Mouse (Mus musculus) gastrocnemius, adult 2 months (tissue): ENCODE data around the gene Olfr975. TPM values are rescaled to one million over a fixed set of nuclear protein-coding genes. Genes with fewer than 3 reads are reported as not detected.
"Not testable (repeated sequence)": the region's sequence is repeated elsewhere in the genome, so short reads cannot be mapped to it uniquely, and the experiment has no call there.

Source experiments
- DNase-seq: peaks from one replicate; pipeline ENCODE4 v3.0.0; 2022
- H3K27ac ChIP-seq: fragments of 200-600 bp; 2 replicates; pipeline ENCODE4 v1.8.1; 2022; ENCODE audit warnings: mild to moderate bottlenecking
- H3K4me3 ChIP-seq: fragments of 200-600 bp; 2 replicates; pipeline ENCODE4 v1.8.1; 2022; ENCODE audit warnings: mild to moderate bottlenecking, moderate library complexity
- CTCF ChIP-seq: fragments of 200-600 bp; IDR thresholded peaks from 2 replicates; pipeline ENCODE4 v1.8.1; 2022; ENCODE audit warnings: antibody characterized with exemption, mild to moderate bottlenecking, moderate library complexity
- intact Hi-C: fragments of 180-260 bp; cut with DNase I; formaldehyde crosslinking; loops from one replicate; pipeline ENCODE4 v1.15.1; 2025
- long read RNA-seq, 2 experiments: library from polyadenylated mRNA; stranded (forward); transcript quantifications; one replicate each; pipeline ENCODE4 v2.0.0; 2021
- total RNA-seq, 2 experiments: library from RNA; stranded (reverse); gene quantifications; 2 replicates each; pipeline ENCODE4 v1.2.3; 2021

Gene Olfr975
- not detected for total RNA-seq
- long read RNA-seq, experiment 1: 0 reads
- long read RNA-seq, experiment 2: 0 reads

- H3K27ac ChIP-seq: no peak within 1 kb of the TSS
- intact Hi-C loops: no loop called here
Measured at GRCm38 (mm10) chr9:39951946-39952345, at the start of gene Olfr975. TSS of gene Olfr975 (minus strand) at chr9:39952046.

DNA sequence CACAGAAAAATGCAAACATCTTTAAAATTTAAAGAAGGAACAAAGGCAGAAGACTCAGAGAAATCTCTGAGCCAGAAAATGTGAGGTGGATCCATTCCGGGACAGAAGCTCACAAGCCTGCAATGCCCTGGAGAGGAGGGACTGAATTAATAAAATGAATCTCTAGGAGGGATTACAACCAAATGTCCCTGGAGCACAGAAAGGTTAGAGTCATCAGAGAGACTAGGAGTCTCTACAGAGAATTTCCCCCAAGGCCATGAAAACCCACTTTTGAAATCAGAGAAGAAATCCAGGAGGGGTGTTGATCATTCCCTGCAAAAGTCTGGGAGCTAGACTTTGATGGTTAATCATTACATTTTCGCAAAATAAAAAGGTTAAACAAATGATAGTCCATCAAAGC is 40.0 kb upstream of the Olfr975 start, which contains the start of gene Olfr978:
Olfr978 (plus strand) TSS at position 301 of the 400 bp plus-strand sequence.
- intact Hi-C loops: no loop called here
- DNase-seq: no peak
- no peak within 1 kb of the TSS for H3K27ac ChIP-seq
- H3K4me3 ChIP-seq: no peak within 1 kb of the TSS
- TF ChIP-seq CTCF: no peak

More at GRCm38 (mm10) chr9:39951946-39952345, at the start of gene Olfr975:
- TF ChIP-seq CTCF: no peak
- no peak for DNase-seq
- H3K4me3 ChIP-seq: no peak within 1 kb of the TSS

DNA sequence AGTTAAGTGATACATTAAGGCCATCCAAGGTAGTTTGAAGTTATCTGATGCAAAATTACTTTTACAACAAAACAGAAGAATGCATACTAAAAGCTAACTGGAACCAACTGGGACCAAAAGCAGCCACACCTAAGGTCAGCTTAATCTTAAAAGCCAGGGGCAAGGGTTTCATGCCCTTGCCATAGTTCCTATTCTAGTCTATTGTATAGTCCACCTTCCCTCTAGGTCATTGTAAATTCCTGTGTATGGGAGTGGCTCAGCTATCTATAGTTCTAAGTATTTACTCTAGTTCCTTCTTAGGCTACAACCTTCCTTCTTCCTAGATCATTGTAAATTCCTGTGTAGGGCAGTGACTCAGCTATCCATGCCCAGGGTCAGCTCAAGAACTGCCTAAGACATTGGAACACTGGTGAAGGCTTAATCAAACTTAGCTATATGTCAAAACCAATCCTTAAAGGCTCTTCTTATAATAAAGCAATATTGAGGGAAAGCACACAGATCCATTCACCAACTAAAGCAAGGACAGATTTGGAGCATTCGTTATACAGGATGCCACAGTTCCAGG is 24.8 kb upstream of the Olfr975 start:
- intact Hi-C loops, H3K27ac ChIP-seq, H3K4me3 ChIP-seq, DNase-seq: not testable (repeated sequence)

DNA sequence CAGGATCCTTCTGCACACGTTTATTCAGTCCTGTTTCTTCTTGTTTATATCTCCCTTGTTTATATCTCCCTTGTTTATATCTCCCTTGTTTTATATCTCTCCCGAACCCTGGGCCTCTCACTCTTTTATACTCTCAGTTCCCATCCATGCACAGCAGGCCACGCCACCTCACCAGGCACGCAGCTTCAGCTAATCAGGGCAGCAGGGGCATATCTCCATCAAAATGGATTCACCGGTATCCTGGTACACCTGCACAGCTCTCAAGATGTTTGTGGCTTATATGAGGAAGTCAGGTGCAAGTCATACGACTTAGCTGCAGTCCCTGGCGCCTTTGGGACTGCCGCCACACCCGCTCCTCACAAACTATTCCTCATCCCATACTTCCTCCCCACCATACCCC is 9.2 kb upstream of the Olfr975 start, which contains the start of gene Olfr976:
Olfr976 (minus strand) TSS at position 101 of the 400 bp plus-strand sequence.
- DNase-seq, H3K27ac ChIP-seq, H3K4me3 ChIP-seq, intact Hi-C loops: not testable (repeated sequence)

- DNase-seq: no peak
- Histone ChIP-seq H3K27ac (no peak within 1 kb of the TSS), H3K4me3 (no peak within 1 kb of the TSS)
- no peak for TF ChIP-seq CTCF
- intact Hi-C loops: no loop called here
Measured at GRCm38 (mm10) chr9:39937201-39937600, 14.6 kb downstream of the Olfr975 start, which contains the start of gene Olfr974. TSS of gene Olfr974 (plus strand) at chr9:39937501.

DNA sequence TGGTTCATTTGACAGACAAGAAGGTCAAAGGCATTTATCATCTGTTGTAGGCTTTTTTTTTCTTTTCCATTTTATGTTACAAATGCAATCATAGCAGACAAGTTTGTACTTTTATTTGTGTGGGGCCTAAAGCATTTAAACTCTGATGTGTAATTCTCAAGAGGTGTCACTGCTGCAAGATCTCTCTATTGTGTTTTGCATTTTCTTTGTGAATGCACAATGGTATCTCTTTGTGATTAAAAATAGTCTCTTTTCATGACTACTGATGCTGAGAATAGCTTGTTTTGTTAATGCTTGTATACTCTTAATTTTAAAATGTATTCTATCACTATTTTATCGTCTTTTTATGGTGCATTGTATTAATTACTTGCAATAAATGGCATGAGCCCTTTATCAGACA is 23.0 kb downstream of the Olfr975 start:
- DNase-seq, intact Hi-C loops, H3K4me3 ChIP-seq, H3K27ac ChIP-seq: not testable (repeated sequence)

- intact Hi-C loops, DNase-seq, H3K27ac ChIP-seq, H3K4me3 ChIP-seq: not testable (repeated sequence)
Measured at GRCm38 (mm10) chr9:39927975-39928836, 23.6 kb downstream of the Olfr975 start.

- TF ChIP-seq CTCF: no peak
- no peak for DNase-seq
- Histone ChIP-seq H3K27ac (no peak overlapping the region), H3K4me3 (no peak overlapping the region)
- intact Hi-C loops: no loop called here
Measured at GRCm38 (mm10) chr9:39909939-39910338, 41.9 kb downstream of the Olfr975 start.

- Histone ChIP-seq H3K27ac (no peak within 1 kb of the TSS), H3K4me3 (no peak within 1 kb of the TSS)
- intact Hi-C loops: no loop called here
- no peak for TF ChIP-seq CTCF
- DNase-seq: no peak
Measured at GRCm38 (mm10) chr9:39907036-39907435, 44.8 kb downstream of the Olfr975 start, which contains the start of gene Olfr229. TSS of gene Olfr229 (plus strand) at chr9:39907336.

GRCm38 (mm10) chr9:39905106-39905505 is 46.7 kb downstream of the Olfr975 start:
- TF ChIP-seq CTCF: no peak
- H3K4me3 ChIP-seq: no peak overlapping the region
- no peak overlapping the region for H3K27ac ChIP-seq
- no peak for DNase-seq
- intact Hi-C loops: no loop called here

Other genes starting within 250 kb of the Olfr975 start
- gene Olfr149, start 244.9 kb downstream of the Olfr975 start, total RNA-seq: not detected
- gene Olfr965, start 240.7 kb downstream of the Olfr975 start, total RNA-seq: not detected
- not detected for gene Olfr150, start 221.1 kb downstream of the Olfr975 start, total RNA-seq
- not detected for gene Olfr967, start 205.8 kb downstream of the Olfr975 start, total RNA-seq
- not detected for gene Olfr968, start 168.8 kb downstream of the Olfr975 start, total RNA-seq
- gene Olfr969, start 161.1 kb downstream of the Olfr975 start, total RNA-seq: not detected
- not detected for gene Olfr970, start 143.2 kb downstream of the Olfr975 start, total RNA-seq
- gene Olfr971, start 115.2 kb downstream of the Olfr975 start, total RNA-seq: not detected
- not detected for gene Olfr972, start 85.6 kb downstream of the Olfr975 start, total RNA-seq
- not detected for gene Olfr229, start 44.7 kb downstream of the Olfr975 start, total RNA-seq
- not detected for gene Olfr974, start 14.5 kb downstream of the Olfr975 start, total RNA-seq
- gene Olfr976, start 9.1 kb upstream of the Olfr975 start, total RNA-seq: not detected
- not detected for gene Olfr978, start 40.1 kb upstream of the Olfr975 start, total RNA-seq
- gene Olfr979, start 51.4 kb upstream of the Olfr975 start, total RNA-seq: not detected
- not detected for gene Olfr980, start 57.5 kb upstream of the Olfr975 start, total RNA-seq
- not detected for gene Olfr981, start 69.4 kb upstream of the Olfr975 start, total RNA-seq
- gene Olfr982, start 121.8 kb upstream of the Olfr975 start, total RNA-seq: not detected
- gene Olfr983, start 141.5 kb upstream of the Olfr975 start, total RNA-seq: not detected
- not detected for gene Olfr984, start 162.2 kb upstream of the Olfr975 start, total RNA-seq
- gene Olfr985, start 178.1 kb upstream of the Olfr975 start, total RNA-seq: not detected
- gene Tmem225, start 196.1 kb upstream of the Olfr975 start, total RNA-seq: not detected
- not detected for gene Olfr986, start 228.9 kb upstream of the Olfr975 start, total RNA-seq
- 1 to 10 TPM; 1.4 to 1.8 TPM for gene Zfp202, start 240.3 kb upstream of the Olfr975 start, total RNA-seq